Mouse (Mus musculus): ENCODE data around the gene Faf1.

Faf1 gene

GRCm38 (mm10) chr4:109930445-109930844 is 254.1 kb downstream of the Faf1 start:
- no peak for DNase-seq (ENCODE audit: low spot score)

- peak; percentile 27 for DNase-seq (ENCODE audit: low spot score)
Measured at GRCm38 (mm10) chr4:109930935-109931334, 254.5 kb downstream of the Faf1 start.

GRCm38 (mm10) chr4:109936557-109936956 is 260.2 kb downstream of the Faf1 start:
- DNase-seq (ENCODE audit: low spot score), result no peak

GRCm38 (mm10) chr4:109939291-109939690 is 262.9 kb downstream of the Faf1 start:
- no peak for DNase-seq (ENCODE audit: low spot score)

GRCm38 (mm10) chr4:109945554-109945953 is 269.2 kb downstream of the Faf1 start:
- no peak for DNase-seq (ENCODE audit: low spot score)

GRCm38 (mm10) chr4:109949307-109949706 is 272.9 kb downstream of the Faf1 start:
- no peak for DNase-seq (ENCODE audit: low spot score)

- no peak for DNase-seq (ENCODE audit: low spot score)
Measured at GRCm38 (mm10) chr4:109953509-109953908, 277.1 kb downstream of the Faf1 start.

GRCm38 (mm10) chr4:109960201-109960935 is 284.0 kb downstream of the Faf1 start:
- no peak for DNase-seq (ENCODE audit: low spot score)

GRCm38 (mm10) chr4:109963570-109964279 is 287.3 kb downstream of the Faf1 start:
- DNase-seq (ENCODE audit: low spot score), result no peak

- DNase-seq (ENCODE audit: low spot score), result no peak
Measured at GRCm38 (mm10) chr4:109969561-109969960, 293.2 kb downstream of the Faf1 start.

GRCm38 (mm10) chr4:109973991-109974654 is 297.7 kb downstream of the Faf1 start:
- peak; percentile 37 for DNase-seq (ENCODE audit: low spot score)

GRCm38 (mm10) chr4:109974655-109975380 is 298.4 kb downstream of the Faf1 start:
- peak; percentile 27 for DNase-seq (ENCODE audit: low spot score)

- DNase-seq (ENCODE audit: low spot score), result peak; percentile 26
Measured at GRCm38 (mm10) chr4:109975381-109976240, 299.2 kb downstream of the Faf1 start.

GRCm38 (mm10) chr4:109976273-109977147 is 300.1 kb downstream of the Faf1 start:
- DNase-seq (ENCODE audit: low spot score), result peak; percentile 38

GRCm38 (mm10) chr4:109977148-109978067 is 301.0 kb downstream of the Faf1 start, which contains the start of gene Dmrta2:
Gene Dmrta2 (plus strand): TSS chr4:109978053.
- peak; percentile 81 for DNase-seq (ENCODE audit: low spot score)

GRCm38 (mm10) chr4:109978068-109978857 is 301.9 kb downstream of the Faf1 start:
- DNase-seq (ENCODE audit: low spot score), result peak; percentile 21

- DNase-seq (ENCODE audit: low spot score), result no peak
Measured at GRCm38 (mm10) chr4:109978858-109979340, 302.5 kb downstream of the Faf1 start.

Measured in retina, embryonic 14.5 days (tissue).